Mouse (Mus musculus) cerebellum, postnatal 36 days (tissue): Measurements from ENCODE around the gene Erc2.

Source experiments
- DNase-seq, 2 experiments: peaks; one replicate each; pipeline ENCODE4 v3.0.0; 2021 to 2022; ENCODE audit warnings: mixed read lengths in 2 of 2

The Erc2 gene

GRCm38 (mm10) chr14:28511029-28511651 lies 888.9 kb downstream of the Erc2 start:
- no peak for DNase-seq

GRCm38 (mm10) chr14:28512805-28513590 lies 890.8 kb downstream of the Erc2 start:
- DNase-seq, result no peak

GRCm38 (mm10) chr14:28514171-28514570 lies 891.9 kb downstream of the Erc2 start:
- no peak for DNase-seq

- no peak for DNase-seq
These were observed 893.1 kb downstream of the Erc2 start for GRCm38 (mm10) chr14:28515331-28515730.

GRCm38 (mm10) chr14:28517631-28518560 lies 895.7 kb downstream of the Erc2 start:
- DNase-seq, result no peak

- DNase-seq, result no peak
These were observed 898.9 kb downstream of the Erc2 start for GRCm38 (mm10) chr14:28521106-28521505.

GRCm38 (mm10) chr14:28522611-28523010 lies 900.4 kb downstream of the Erc2 start:
- DNase-seq, result no peak

- no peak for DNase-seq
These were observed 903.3 kb downstream of the Erc2 start for GRCm38 (mm10) chr14:28525566-28525965.
